Mouse (Mus musculus): ENCODE data around the gene BC052040.

The BC052040 gene

DNA sequence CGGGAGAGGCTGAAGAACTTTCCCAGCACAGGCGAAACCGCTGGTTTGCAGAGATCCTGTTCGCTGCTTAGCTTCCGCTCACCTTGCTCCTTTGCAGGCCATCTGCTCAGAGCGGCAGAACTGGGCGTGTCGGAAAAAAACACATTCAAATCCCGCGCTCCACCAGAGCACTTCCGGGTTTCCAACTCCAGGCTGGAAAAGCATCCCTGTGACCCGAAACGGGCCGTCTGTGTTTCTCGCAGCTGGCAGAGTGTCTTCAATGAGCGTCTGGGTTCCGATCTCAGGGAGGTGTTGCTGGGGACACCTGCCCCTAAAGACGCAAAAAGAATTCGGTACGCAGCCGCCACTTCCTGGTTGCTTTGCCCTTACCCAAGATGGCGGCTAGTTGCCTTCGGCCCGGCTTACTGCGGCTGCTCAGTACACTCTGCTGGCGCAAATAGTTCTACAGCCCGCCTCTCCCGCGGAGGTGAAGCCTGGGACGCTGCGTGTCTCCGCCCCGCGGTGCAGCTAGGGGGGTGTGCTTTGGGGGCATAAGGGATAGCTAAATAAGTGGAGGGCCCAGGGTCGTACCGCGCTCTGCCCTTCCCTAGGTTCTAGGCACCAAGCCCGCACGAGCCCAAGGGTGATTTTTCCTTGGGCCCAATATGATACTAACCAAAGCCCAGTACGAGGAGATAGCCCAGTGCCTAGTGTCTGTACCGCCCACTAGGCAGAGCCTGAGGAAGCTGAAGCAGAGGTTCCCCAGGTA lies at the start of gene BC052040:
Gene BC052040, plus strand, starts transcription at position 476 of the 748 bp plus-strand sequence.
- DNase-seq (ENCODE audit: low spot score) = peak; percentile 88

GRCm38 (mm10) chr2:115538009-115538690 lies 43.4 kb upstream of the BC052040 start:
- no peak for DNase-seq (ENCODE audit: low spot score)

DNA sequence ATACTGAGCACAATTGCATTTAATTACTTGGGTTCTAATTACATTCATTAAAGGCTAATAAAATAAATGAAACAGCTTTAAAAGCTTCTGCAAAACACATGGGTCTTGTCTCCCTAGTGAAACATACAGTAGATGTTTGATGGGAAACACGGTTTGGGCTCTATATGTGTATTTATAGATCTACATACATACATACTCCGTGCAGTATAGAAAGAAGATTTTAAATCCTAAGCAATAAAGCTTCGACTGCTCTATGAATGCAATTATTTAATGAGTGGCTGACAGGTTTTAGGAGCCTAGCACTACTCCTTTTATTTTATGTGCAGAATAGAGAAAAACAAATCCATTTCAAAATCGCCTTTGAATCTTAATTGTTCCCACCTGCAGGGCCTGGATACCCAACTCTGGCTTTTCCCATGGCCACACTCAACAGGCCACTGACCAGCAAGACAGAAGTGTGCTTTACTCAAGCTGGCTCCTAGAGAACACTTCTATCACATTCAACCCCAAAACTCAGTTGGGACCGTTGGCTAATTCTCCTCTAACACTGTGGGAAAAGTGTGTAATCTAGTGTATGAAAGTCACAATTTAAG lies 42.7 kb upstream of the BC052040 start:
- DNase-seq (ENCODE audit: low spot score) = no peak

DNA sequence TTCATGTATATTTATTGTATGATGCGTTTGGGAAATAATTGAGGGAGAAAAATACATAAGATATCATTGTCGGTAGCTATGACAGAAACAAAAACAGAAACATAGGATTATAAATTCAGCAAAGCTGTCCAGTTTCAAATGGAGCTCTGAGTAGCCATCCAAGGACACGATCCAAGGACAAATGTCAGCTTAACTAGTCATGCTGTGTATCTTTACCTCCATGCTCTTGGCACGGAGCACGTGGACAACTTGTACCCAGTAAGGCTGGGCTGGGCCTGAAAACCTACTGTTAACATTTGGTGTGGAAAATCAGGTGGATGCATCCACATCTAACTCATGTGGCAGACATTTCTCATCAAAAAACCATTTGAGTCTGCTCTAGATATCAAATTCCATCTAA lies 41.8 kb upstream of the BC052040 start:
- no peak for DNase-seq (ENCODE audit: low spot score)

DNA sequence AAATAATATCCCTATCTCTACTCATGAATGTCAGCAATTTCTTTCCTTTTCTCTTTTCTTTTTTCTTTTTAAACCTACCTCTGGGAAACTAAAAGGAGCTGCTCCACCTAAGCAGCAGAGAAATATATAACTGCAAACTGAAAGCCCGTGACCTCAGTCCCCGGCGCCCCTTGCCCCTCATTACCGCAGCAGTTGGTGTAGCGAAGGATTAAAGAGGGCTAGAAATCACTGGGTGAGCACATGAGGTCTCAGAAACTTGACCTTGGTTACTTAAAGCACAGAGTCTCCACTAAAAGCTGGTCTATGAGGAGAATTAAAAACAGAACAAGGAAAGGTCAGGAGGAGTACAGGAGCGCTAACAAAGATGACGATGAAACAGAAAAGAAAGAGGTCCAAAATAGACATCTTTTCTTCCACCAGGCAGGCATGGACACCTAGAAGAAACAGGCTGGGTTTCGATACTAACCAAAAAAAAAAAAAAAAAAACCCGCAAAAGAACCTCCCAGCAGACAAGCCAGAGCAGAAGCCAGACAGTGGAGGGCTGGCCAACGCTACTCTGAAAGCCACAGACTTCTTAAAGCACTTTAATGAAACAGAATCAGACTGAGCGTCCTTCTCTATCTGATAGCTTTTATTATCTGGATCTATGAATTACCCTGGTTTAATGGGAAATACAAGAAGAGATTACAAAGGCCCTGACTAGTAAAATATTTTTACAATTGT lies 39.0 kb upstream of the BC052040 start:
- no peak for DNase-seq (ENCODE audit: low spot score)

DNA sequence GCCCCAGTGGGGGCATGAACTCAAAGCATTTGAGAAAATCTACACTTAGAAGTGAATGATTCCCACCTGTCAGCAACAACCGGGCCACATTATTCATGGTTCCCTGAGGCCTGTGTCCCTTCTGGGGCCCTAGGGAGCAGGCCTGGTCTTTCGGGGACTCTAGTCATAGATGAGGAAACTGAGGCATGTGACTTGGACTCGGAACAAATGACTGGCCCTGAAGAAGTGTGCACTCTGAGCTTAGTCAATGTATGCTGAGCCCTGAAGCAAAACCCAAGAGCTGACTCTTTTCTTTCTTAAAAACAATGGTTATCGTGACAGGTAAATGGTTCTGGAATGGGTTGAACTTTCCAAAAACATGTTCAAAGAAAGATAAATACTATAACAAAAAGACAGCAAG lies 38.3 kb upstream of the BC052040 start:
- DNase-seq (ENCODE audit: low spot score) = no peak

- DNase-seq (ENCODE audit: low spot score) = no peak
Measured at GRCm38 (mm10) chr2:115551901-115552300, 29.6 kb upstream of the BC052040 start.

DNA sequence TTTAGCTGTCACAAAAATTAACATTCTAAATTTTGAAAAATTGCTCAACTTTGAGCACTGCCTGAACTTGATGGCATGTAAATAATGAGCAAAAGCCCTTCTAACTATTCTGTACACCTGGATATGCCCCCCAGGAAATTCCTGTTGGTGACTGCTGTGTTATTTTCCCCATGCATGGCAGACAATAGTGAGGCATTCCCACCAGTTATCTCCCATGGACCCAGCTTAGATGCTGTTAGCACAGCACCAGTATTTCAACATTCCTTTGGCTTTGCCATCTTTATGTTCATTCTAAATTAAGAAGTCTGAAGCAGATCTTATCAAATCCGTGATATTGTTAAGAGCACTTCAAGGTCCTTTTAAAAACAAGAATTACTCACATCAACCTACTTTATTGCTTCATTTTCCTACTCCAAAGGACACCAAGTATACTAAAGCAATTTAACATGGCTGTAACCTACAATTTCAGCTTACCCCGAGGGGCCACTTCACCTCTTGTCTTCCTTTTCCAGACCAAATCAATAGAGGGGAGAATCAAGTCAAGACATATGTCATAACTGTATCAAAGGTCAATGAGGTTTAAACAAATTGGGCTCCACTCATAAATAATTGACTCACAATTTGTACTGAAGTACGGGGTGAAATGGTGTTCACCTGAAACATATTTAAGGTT lies 19.2 kb upstream of the BC052040 start:
- DNase-seq (ENCODE audit: low spot score) = no peak

GRCm38 (mm10) chr2:115563436-115564093 lies 18.0 kb upstream of the BC052040 start:
- no peak for DNase-seq (ENCODE audit: low spot score)

DNA sequence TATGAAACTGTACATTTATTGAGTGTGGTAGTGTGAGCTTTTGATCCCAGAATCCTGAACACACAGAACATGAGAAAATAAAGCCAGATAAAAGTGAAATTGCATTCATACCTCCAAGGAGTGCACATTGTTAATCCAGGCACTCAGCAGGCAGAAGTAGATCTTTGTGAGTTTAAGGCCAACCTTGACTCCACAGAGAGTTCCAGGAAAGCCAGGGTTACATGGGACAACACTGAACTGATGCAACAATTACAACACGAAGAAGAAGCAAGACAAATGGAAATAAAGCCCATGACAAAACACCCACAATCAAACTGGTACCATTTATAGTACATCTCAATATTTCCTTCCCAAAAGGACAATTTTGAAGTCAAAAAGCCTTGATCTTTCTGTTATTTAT lies 9.5 kb upstream of the BC052040 start:
- no peak for DNase-seq (ENCODE audit: low spot score)

DNA sequence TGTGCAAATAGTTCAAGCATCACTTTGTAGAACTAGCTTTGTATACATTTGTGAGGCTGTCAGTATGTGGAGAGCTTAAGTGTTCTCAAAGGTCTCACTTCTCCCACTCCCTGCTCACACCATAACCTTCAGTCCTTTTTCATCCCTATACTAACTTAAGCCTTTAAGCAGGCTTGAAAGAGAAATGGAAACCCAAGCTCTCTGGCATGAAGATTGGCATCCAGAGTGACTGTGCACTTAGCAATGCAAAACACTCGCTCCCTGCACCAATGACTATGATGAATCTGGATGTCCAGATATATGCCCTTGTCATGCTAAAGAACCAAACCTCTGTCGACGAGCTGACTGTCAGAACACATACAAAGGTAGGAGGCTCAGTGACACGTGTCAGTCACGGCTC lies 6.7 kb upstream of the BC052040 start:
- no peak for DNase-seq (ENCODE audit: low spot score)

DNA sequence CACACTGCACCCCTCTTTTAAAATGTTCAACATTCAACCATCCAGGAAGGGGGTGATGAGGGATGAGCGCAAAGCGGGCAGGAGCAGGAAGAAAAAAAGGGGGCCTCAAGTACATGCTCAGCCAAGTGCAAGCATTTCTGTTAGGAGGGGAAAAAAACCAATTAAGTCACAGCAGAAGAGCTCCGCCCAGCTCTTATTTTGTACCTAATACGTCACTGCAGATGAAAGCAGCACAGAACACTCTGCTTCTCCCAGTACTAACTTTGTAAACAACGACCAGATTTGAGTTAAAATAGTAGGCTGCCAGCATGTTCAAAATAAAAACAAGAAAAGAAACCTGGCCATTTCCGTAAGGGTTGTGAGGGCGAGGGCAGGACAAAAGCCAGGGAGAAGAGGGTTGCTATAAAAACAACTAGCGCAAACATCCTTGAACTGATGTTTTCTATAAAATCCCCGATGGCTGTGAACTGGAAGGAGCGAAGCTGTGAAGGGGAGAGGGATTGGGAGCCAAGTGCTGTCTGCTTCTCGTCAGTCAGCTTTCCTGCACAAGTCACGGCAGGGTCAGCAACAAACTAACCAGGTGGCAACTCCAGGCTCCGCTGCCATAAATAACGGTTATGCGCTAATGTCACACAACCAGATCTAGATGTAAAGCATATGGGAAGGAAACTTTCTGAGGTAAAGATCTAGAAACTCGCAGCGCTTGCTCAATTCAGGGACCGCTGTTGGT lies 2.2 kb upstream of the BC052040 start:
- no peak for DNase-seq (ENCODE audit: low spot score)

GRCm38 (mm10) chr2:115579976-115580375 lies 1.5 kb upstream of the BC052040 start:
- no peak for DNase-seq (ENCODE audit: low spot score)

- DNase-seq (ENCODE audit: low spot score) = no peak
Measured at GRCm38 (mm10) chr2:115581989-115582608, 583 bp downstream of the BC052040 start.

- no peak for DNase-seq (ENCODE audit: low spot score)
Measured at GRCm38 (mm10) chr2:115583776-115584175, 2.3 kb downstream of the BC052040 start.

GRCm38 (mm10) chr2:115590602-115591001 lies 9.1 kb downstream of the BC052040 start:
- no peak for DNase-seq (ENCODE audit: low spot score)

DNA sequence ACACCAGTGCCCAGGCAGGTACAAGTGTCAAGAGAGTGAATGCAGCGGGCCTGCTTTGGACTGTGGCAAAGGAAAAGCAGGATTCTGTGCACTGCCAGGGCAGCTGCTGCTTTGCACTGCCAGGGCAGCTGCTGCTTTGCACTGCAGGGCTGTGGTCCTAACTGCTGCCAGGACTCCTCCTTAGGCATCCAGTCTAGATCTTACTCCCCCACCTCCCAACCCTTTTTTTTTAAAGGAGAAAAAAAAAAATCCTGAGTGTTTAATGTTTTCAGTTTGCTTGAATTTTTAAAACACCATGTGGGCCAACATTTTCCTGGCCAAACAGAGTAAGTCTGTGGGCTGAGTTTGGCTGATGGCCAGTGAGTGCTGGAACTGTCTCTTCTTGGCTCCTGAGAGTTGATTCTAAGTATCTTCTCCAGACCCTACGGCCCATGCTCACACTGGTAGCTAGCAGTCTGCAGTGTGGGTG lies 11.2 kb downstream of the BC052040 start:
- DNase-seq (ENCODE audit: low spot score) = peak; percentile 74

GRCm38 (mm10) chr2:115597017-115597416 lies 15.5 kb downstream of the BC052040 start:
- DNase-seq (ENCODE audit: low spot score) = no peak

DNA sequence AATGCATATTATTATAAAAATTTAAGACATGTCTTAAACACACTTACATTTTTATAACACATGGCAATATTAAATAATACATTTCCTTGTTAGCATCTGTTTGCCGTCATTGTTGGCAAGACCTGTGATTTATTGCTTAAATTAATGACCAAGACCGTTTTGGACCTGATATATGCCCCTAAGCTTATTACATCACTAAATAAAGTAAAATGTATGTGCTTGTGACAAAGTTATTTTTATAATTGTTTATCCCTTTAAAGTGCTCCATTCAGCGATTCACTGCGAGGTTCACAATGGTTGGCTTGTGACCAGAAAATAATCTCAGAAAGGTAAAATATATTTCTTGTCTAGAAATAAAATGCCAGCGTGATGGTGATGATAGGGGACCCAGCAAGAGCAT lies 16.8 kb downstream of the BC052040 start:
- DNase-seq (ENCODE audit: low spot score) = no peak

GRCm38 (mm10) chr2:115600724-115601123 lies 19.2 kb downstream of the BC052040 start:
- no peak for DNase-seq (ENCODE audit: low spot score)
